Mouse (Mus musculus): ENCODE data around the gene 2010111I01Rik.

- TF ChIP-seq POLR2A (IDR thresholded peaks at IDR 0.05; ENCODE audit: control insufficient read depth, low read depth, low read length) = no peak
- TF ChIP-seq CTCF (IDR thresholded peaks at IDR 0.05; ENCODE audit: control insufficient read depth, insufficient read depth, insufficient replicate concordance, low read depth, low read length) = no peak
These were observed 67.7 kb downstream of the 2010111I01Rik start for GRCm38 (mm10) chr13:63032304-63032830.
